8 mouse cellular contexts compared by ENCODE assay signal in genomic region chr11:54866119-54867048, GRCm38 (mm10). TPM values are rescaled to one million over a fixed set of nuclear protein-coding genes. Genes with fewer than 3 reads are reported as not detected.
DNase-seq lines count a peak whose midpoint lies in the region; ATAC-seq lines count a peak whose summit lies in the region.

Gene Hint1 (plus strand): TSS chr11:54866383.

- WGBS in hindbrain, embryonic 13.5 days, result under 1% methylated on average over 71 of the region's 107 CpGs

- peak; percentile 81 for ATAC-seq in hindbrain, embryonic 13.5 days (ENCODE audit: low FRiP score)

- H3K9me3 ChIP-seq in hindbrain, embryonic 13.5 days, result no peaks in the 10 kb centered on the region

- H3K4me1 ChIP-seq in hindbrain, embryonic 13.5 days (replicated peaks), result peaks cover 42% of the 10 kb centered on the region

- H3K4me3 ChIP-seq in hindbrain, embryonic 13.5 days, result peak within 1 kb of the TSS; percentile 89

- H3K4me2 ChIP-seq in hindbrain, embryonic 13.5 days, result peak within 1 kb of the TSS; percentile 77

- H3K27me3 ChIP-seq in hindbrain, embryonic 13.5 days, result no peaks in the 10 kb centered on the region

- H3K27ac ChIP-seq in hindbrain, embryonic 13.5 days, result peak within 1 kb of the TSS; percentile 92

- peak within 1 kb of the TSS; percentile 97 for H3K9ac ChIP-seq in hindbrain, embryonic 13.5 days

- H3K36me3 ChIP-seq in hindbrain, embryonic 13.5 days, result peaks cover 23% of the 10 kb centered on the region

- peak; percentile 90 for DNase-seq in R1 (ENCODE audit: low read depth, low spot score)
- DNase-seq in cerebellum, postnatal 14 days, result peak; percentile 95 to 98
- DNase-seq in frontal cortex, postnatal 25 days (ENCODE audit: low spot score in 2 of 2), result peak; percentile 77 to 88
- peak; percentile 86 to 91 for DNase-seq in layer of hippocampus, postnatal 25 days (ENCODE audit: extremely low spot score in 1 of 2, low spot score in 1 of 2)
- peak; percentile 92 for DNase-seq in lung, postnatal 14 days
- peak; percentile 94 for DNase-seq in ovary, postnatal 36 days (ENCODE audit: low spot score)
- peak; percentile 94 for DNase-seq in thymus, postnatal 14 days

RNA-seq across cellular contexts. Expression of gene Hint1, which starts in this region (rescaled TPM):
- polyA plus RNA-seq in hindbrain, embryonic 13.5 days (2015; fragmentation: Nextera tagmentation; extraction: Ambion mirVana), result 793 and 823 TPM in 2 replicates
- 100 to 1,000 TPM; 262 to 295 TPM for total RNA-seq in layer of hippocampus, postnatal 25 days (2021)

Comparison
In these comparisons a context has a peak if more than half of its experiments do, and no peak if none do; other contexts are left out.
1. Peak in every context shown above with its lines: DNase-seq, ATAC-seq, H3K4me3 ChIP-seq and H3K27ac ChIP-seq.